Mouse (Mus musculus): Measurements from ENCODE around the gene AW209491. TPM values are rescaled to one million over a fixed set of nuclear protein-coding genes. Genes with fewer than 3 reads are reported as not detected.

The AW209491 gene
- polyA plus RNA-seq, 1 experiment from 2014 or later, result 47.3 TPM

DNA sequence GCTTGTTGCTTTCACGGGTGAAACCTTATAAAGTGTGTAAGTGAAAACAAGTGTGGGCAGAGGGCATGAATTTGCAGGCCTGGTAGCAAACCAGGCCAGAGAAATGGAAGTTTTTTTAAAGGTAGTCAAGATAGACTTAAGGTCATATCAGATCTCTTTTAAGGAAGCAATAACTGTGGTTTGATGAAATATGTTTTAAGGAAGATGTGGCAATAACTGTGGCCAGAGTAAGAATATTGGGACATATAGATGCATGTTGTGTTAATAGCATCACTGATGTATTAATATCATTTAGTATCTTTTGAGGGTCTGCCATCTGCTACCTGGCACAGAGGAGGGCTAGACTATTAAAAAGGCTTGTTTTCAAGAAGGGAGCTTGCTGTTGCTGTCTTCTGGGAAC, 10.0 kb downstream of the AW209491 start:
- H3K27me3 ChIP-seq (ENCODE audit: control insufficient read depth, insufficient read depth, low read length), result no peaks in the 10 kb centered on the region
- no peak overlapping the region for H3K27ac ChIP-seq (ENCODE audit: low read depth, low read length)
- H3K36me3 ChIP-seq (ENCODE audit: control insufficient read depth, insufficient read depth, low read length), result peaks cover 19% of the 10 kb centered on the region
- no peak overlapping the region for H3K9ac ChIP-seq (replicated peaks; ENCODE audit: low read depth, low read length)
- H3K4me1 ChIP-seq (ENCODE audit: control insufficient read depth, insufficient read depth, low read length), result no peaks in the 10 kb centered on the region
- H3K4me3 ChIP-seq (ENCODE audit: low read depth, low read length), result no peak overlapping the region
- no peaks in the 10 kb centered on the region for H3K9me3 ChIP-seq (ENCODE audit: control insufficient read depth, low read length)
- no peak for ATAC-seq (ENCODE audit: low read depth)
- H3K4me2 ChIP-seq (ENCODE audit: low read depth, low read length), result no peak overlapping the region
- WGBS, result 73% methylated on average over 1 of the region's 1 CpGs

DNA sequence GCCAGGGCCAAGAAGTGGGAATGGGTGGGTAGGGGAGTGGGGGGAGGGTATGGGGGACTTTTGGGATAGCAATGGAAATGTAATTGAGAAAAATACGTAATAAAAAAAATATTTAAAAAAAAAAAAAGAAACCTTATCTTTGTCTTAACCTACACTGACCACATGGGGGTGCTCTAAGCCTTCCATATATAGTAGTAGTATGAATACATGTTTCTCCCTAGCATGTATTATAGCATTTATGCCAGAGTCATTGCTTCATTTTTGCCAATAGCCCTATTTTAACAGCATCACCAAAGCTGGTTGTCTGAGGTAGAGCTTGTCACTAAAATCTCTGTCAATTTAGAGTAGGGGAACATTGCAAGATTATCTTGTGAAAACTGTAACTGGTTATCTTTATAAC, 19.3 kb downstream of the AW209491 start:
- Histone ChIP-seq H3K9me3 (ENCODE audit: control insufficient read depth, low read length) (no peaks in the 10 kb centered on the region), H3K4me3 (ENCODE audit: low read depth, low read length) (no peak overlapping the region), H3K4me1 (ENCODE audit: control insufficient read depth, insufficient read depth, low read length) (no peaks in the 10 kb centered on the region), H3K36me3 (ENCODE audit: control insufficient read depth, insufficient read depth, low read length) (no peaks in the 10 kb centered on the region), H3K4me2 (ENCODE audit: low read depth, low read length) (no peak overlapping the region), H3K9ac (replicated peaks; ENCODE audit: low read depth, low read length) (no peak overlapping the region), H3K27me3 (ENCODE audit: control insufficient read depth, insufficient read depth, low read length) (no peaks in the 10 kb centered on the region), H3K27ac (ENCODE audit: low read depth, low read length) (no peak overlapping the region)
- ATAC-seq (ENCODE audit: low read depth), result peak; percentile 81; the same call in 1 of the 2 replicates
- WGBS, result 48% methylated on average over 1 of the region's 1 CpGs

DNA sequence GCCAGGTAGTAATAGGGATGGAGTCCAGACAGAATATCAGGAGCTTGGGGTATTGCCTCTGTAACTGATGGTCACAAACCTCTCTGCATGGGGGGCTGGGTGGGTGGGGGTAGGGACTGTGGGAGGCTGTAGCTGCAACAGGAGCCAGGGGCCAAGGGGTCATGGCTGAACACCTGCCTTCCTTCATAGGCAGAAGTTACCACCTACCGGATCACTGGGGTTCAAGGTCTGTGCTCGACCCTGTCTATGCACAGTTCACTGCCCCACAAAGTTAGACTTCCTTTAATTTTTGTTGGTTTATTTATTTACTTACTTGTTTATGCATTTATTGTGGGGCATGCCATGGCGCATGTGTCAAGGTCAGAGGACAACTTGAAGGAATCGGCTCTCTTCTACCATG, 37.2 kb downstream of the AW209491 start:
- Histone ChIP-seq H3K27me3 (ENCODE audit: control insufficient read depth, insufficient read depth, low read length) (no peaks in the 10 kb centered on the region), H3K9ac (replicated peaks; ENCODE audit: low read depth, low read length) (no peak overlapping the region), H3K36me3 (ENCODE audit: control insufficient read depth, insufficient read depth, low read length) (no peaks in the 10 kb centered on the region), H3K27ac (ENCODE audit: low read depth, low read length) (no peak overlapping the region), H3K4me1 (ENCODE audit: control insufficient read depth, insufficient read depth, low read length) (no peaks in the 10 kb centered on the region), H3K4me3 (ENCODE audit: low read depth, low read length) (no peak overlapping the region), H3K4me2 (ENCODE audit: low read depth, low read length) (no peak overlapping the region), H3K9me3 (ENCODE audit: control insufficient read depth, low read length) (no peaks in the 10 kb centered on the region)
- WGBS, result 90% methylated on average over 4 of the region's 4 CpGs
- no peak for ATAC-seq (ENCODE audit: low read depth)

- Histone ChIP-seq H3K27me3 (ENCODE audit: control insufficient read depth, insufficient read depth, low read length) (no peaks in the 10 kb centered on the region), H3K4me3 (ENCODE audit: low read depth, low read length) (no peak overlapping the region), H3K4me2 (ENCODE audit: low read depth, low read length) (no peak overlapping the region), H3K4me1 (ENCODE audit: control insufficient read depth, insufficient read depth, low read length) (no peaks in the 10 kb centered on the region), H3K27ac (ENCODE audit: low read depth, low read length) (no peak overlapping the region), H3K36me3 (ENCODE audit: control insufficient read depth, insufficient read depth, low read length) (no peaks in the 10 kb centered on the region), H3K9ac (replicated peaks; ENCODE audit: low read depth, low read length) (no peak overlapping the region), H3K9me3 (ENCODE audit: control insufficient read depth, low read length) (no peaks in the 10 kb centered on the region)
- ATAC-seq (ENCODE audit: low read depth), result 0 out of 2 replicates have a peak, but pooled peaks have one; percentile 51
- 27% methylated on average over 2 of the region's 2 CpGs for WGBS
Measured at GRCm38 (mm10) chr13:14670342-14670741, 40.4 kb downstream of the AW209491 start.

Other genes with a start within 250 kb of the AW209491 start
- gene Hecw1, start 106.9 kb upstream of the AW209491 start, polyA plus RNA-seq (2014; fragmentation: Nextera tagmentation; extraction: Ambion mirVana), result 50.6 and 55.3 TPM in 2 replicates
- 127 and 130 TPM in 2 replicates for gene Mrpl32, start 17.0 kb upstream of the AW209491 start, polyA plus RNA-seq (2014; fragmentation: Nextera tagmentation; extraction: Ambion mirVana)
- gene Psma2, start 16.9 kb upstream of the AW209491 start, polyA plus RNA-seq (2014; fragmentation: Nextera tagmentation; extraction: Ambion mirVana), result 174 and 181 TPM in 2 replicates

Measured in neural tube, embryonic 14.5 days (tissue).